Mouse (Mus musculus): ENCODE data around the gene Ppp1r10.

GRCm38 (mm10) chr17:35870884-35871696 is 45.1 kb upstream of the Ppp1r10 start:
- TF ChIP-seq CTCF (IDR thresholded peaks at IDR 0.05; ENCODE audit: extremely low read depth, insufficient read depth, low read length): peak; percentile 20; the same call in 1 of the 2 replicates
- TF ChIP-seq POLR2A (IDR thresholded peaks at IDR 0.05; ENCODE audit: extremely low read depth, insufficient read depth, low read length): no peak
